Mouse (Mus musculus): ENCODE measurements around the gene Srpk1. TPM values are rescaled to one million over a fixed set of nuclear protein-coding genes. Genes with fewer than 3 reads are reported as not detected.

Gene Srpk1
- total RNA-seq (2021) = 10 to 100 TPM; 74.0 to 88.7 TPM

DNA sequence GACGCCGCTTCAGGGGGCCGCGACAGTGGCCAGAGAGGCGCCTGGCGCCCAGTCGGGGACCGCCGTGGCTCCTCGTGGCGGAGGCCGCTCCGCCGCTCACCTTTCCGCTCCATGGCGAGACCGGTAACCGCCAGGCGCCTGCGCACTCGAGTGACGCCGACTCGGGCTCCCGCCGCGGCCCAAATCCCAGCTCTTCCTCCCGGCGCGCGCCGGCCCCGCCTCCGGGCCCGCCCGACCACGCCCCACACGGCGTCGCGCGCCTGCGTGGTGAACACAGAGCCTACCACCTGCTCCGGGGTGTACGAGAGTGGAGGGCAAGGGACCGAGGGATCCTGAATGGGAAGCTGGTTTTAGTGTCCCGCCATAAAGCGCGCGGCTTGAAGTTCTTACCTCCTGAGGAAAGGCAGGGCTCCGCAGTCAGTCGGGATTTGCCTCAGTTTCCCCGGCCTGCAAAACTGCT lies at the start of gene Srpk1:
Gene Srpk1, minus strand, starts transcription at position 410 of the 460 bp plus-strand sequence.
- peak; percentile 83 to 88 for DNase-seq (ENCODE audit: extremely low spot score in 1 of 2, low spot score in 1 of 2)

DNA sequence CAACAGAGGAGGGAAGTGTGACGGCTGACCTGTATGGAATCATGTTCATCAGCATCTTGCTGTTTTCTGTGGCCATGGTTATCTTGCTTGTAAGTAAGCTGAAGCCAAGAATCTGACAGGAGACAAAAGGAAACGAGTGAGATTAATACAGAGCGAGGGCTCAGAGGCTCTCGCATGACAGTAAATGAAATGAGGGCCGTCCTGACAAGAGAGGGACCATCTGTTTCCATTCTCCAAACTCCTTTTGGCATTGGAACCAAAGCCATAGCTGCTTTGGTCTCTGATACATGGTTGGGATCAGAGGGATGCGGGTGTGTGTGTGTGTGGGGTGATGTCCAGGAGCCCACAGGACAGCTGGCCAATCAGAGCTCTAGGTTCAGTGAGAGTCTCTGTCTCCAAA lies 37.1 kb upstream of the Srpk1 start:
- no peak for DNase-seq (ENCODE audit: extremely low spot score in 1 of 2, low spot score in 1 of 2)

DNA sequence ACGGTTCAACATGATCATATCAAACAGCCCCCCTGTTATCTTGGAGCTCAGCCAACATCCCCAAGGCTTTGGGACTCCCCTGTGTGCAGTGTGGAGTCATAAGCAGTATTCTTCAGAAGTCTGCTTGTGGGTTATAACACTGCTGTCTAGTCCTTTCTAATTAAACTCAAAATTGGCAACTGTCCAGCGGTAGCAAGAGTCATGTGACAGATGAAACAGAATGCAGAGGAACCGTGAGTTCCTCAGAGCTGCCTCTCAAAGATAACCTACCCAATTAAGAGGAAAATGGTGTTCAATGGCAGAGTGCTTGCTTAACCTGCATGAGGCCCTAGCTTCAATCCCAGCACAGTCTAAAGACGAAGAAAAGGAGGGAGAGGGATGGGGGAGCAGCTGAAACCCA lies 35.4 kb upstream of the Srpk1 start:
- DNase-seq (ENCODE audit: extremely low spot score in 1 of 2, low spot score in 1 of 2) = no peak

DNA sequence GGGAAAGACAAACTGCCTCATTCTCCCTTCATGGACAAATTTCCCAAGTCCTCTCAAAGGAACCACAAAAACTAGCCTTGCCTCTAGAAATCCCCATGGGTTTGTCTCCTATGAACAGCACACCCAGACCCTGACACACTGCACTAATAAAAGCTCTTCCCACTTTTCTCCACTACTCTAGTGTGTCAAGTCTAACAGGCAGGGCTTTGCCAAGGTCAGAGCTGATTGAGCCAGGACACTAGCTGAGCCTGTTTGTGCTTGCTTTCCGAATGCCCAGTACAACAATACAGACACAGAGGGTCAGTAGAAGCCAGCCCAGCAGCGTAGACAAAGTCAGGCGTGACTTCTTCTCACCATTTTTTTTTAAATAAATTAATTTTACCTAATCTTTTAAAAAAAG lies 27.8 kb upstream of the Srpk1 start:
- DNase-seq (ENCODE audit: extremely low spot score in 1 of 2, low spot score in 1 of 2) = no peak

DNA sequence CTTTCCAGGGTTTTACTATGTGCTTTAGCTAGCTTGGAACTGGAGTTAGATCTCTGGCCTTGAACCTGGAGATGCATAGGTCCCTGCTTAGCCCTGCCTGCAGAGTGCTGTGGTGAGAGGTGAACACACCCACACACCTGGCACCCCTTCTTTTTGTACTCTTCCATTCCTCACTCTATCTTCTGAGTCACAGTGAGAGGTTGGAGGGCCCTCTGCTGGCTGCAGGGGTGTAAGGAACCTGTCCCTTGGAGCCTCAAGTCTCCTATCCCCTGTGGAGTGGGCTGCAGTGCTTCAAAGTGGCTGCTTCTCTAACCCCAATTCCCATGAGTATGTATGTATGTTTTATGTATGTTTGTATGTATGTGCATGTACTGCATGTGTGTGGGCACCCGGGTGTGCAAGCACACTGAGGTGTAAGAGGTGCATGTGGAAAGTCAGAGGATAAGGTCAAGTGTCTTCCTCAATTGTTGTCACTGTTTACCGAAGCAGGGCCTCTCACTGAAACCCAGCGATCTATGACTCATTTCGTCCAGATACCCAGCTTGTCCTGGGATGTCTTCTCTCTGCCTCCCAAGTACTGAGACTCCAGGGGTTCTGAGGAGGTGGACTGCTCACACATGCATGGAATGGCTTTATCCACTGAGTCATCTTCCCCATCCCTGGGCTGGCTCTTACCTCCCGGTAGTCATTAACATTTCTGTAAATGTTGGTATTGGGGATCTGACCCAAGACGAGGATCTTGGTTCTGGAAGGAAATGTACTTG lies 26.3 kb upstream of the Srpk1 start:
- peak in 1 of 2 experiments; percentile 58 for DNase-seq (ENCODE audit: extremely low spot score in 1 of 2, low spot score in 1 of 2)

DNA sequence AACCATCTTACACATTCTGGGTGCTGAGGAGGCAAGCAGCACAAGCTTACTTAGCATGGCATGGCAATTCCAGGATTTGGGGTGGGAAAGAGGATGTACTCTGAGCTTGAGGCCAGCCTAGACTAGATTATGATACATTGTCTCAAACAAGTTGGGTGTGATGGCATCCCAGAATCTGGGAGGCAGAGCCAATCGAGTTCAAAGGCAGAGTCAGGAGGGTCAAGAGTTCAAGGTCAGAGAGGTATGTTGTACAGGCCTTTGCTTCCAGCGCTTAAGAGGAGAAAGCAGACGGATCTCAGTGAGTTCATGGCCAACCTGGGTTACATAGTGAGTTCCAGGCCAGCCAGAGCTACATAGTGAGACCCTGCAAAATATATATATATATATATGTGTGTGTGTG lies 23.7 kb upstream of the Srpk1 start:
- no peak for DNase-seq (ENCODE audit: extremely low spot score in 1 of 2, low spot score in 1 of 2)

DNA sequence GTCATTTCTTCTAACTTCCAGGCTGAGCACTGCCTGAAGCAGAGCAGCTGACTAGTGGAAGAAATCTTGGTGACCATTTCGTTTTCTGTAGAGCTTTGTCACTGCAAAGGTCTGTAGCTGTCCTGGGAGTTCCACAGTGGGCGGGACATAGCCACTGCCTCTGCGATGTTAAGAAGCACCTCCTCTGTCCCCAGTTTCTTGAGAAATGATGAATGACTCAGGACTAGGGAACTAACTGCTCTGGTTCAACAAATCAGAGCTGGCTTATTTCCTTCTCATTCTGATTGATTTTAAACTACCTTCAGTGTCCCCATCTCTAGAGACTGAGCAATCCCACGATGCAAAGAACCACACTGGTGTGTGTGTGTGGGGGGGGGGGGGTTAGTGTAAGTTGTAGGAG lies 21.6 kb upstream of the Srpk1 start:
- DNase-seq (ENCODE audit: extremely low spot score in 1 of 2, low spot score in 1 of 2) = no peak

DNA sequence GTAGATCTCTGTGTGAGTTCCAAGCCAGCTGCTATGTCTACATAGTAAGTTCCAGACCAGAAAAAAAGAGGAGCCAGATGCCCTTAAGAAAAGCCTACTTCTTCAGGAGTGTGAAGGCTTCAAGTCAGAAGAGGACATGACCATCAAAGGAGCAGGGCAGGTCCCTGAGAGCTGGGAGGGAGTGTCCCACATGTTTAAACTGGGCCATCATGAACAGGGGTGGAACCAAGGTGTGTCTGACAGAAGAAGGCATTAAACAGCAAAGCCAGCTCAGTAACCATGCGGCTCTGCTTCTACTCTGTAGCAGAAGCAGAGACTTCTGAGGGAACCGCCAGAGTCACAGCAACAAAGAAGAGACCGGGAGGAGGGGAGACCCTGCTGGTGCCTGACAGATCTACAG lies 21.2 kb upstream of the Srpk1 start:
- no peak for DNase-seq (ENCODE audit: extremely low spot score in 1 of 2, low spot score in 1 of 2)

DNA sequence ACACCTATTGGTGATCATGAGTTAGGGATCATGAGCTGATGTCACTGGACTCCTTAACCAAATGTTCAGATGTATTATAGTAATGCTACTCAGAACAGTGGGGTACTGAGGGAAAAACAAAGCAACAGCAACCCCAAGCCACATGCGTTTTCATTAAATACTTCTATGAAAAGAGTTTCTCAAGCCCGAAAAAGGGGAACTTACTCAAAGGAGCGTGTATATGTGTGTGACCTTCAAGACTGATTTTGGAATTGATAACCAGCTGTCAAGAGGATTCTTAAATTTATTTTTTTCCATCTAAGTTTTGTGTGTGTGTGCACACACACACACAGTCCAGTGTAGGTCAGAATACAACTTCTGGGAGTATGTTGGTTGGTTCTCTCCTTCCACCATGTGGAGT lies 17.6 kb upstream of the Srpk1 start:
- DNase-seq (ENCODE audit: extremely low spot score in 1 of 2, low spot score in 1 of 2) = no peak

DNA sequence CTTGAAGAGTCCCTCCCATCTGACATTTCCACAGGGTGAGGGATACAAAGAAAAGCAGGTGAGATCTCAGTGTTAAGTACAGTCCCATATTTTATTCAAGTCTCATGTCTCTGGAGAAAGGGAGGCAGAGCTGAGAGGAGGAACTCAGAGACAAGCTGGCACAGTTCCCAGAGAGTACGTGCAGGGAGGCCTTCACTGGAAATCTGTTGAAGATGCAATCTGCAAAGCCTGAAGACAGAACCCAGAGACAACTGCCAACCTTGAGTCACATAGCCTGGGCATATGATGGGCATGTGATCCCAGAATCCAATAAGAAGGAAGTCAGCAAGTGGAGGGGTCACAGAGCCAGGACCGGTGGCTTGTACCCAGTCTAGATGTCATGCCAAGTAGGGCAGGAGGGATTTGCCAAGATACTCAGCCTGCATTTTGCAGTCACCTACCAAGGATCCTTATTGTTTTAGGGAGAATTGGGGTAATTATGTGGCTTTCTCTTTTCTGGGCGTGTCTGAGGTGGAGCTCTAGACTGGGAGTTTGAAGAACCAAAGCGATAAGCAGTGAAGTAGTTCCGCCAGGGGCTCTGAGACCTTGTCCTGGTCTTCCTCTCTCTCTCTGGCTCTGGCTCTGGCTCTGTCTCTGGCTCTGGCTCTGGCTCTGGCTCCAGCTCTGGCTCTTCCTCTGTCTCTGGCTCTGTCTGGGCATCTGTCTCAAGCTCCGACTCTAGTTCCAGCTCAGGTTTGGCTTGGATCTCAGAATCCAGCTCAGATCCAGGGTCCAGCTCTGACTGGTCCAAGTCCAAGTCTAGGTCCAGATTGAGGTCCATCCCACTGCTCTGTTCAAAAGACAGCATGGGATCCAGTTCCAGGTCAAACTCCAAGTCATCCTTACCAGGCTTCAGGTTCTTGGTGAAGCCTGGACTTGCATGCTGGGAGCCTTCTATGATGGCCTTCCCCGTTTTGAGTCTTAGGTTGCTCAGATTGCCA lies 15.5 kb upstream of the Srpk1 start:
- peak in 1 of 2 experiments; percentile 51 for DNase-seq (ENCODE audit: extremely low spot score in 1 of 2, low spot score in 1 of 2)

DNA sequence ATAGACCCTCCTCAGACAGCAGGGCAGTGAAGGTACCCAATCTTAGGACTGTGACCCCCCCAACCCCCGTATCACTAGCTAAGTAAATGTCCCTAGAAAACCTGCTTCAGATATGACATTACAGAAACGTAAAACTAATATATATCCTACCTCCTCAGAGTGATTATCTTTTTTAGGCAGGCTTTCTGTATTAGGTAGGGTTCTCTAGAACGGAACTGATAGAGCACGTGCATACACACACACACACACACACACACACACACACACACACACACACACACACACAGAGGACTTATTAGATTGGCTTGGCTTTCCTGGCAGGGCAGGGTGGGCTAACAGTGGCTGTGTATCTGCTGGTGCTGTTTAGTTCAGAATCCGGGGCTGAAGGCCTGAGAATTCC lies 13.3 kb upstream of the Srpk1 start:
- DNase-seq (ENCODE audit: extremely low spot score in 1 of 2, low spot score in 1 of 2) = no peak

DNA sequence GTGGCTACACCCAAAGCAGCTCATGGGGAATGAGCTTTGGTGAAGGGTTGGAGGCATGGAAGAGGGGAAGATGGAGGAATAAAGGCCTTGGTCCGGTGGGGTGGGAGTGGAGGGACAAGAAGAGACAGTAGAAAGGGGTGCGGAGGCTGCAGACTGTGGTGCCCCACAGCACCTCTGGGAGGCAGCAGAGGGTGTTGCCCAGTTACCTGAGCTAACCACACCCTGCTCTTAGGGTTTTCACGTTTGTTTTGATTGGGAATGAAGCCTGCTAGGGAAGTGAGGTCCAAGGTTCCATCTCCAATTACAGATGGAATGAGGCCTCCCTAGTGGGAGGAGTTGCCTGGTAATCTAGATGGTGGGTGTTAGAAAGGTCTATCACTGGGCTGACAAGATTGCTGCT lies 6.6 kb upstream of the Srpk1 start:
- DNase-seq (ENCODE audit: extremely low spot score in 1 of 2, low spot score in 1 of 2) = no peak

DNA sequence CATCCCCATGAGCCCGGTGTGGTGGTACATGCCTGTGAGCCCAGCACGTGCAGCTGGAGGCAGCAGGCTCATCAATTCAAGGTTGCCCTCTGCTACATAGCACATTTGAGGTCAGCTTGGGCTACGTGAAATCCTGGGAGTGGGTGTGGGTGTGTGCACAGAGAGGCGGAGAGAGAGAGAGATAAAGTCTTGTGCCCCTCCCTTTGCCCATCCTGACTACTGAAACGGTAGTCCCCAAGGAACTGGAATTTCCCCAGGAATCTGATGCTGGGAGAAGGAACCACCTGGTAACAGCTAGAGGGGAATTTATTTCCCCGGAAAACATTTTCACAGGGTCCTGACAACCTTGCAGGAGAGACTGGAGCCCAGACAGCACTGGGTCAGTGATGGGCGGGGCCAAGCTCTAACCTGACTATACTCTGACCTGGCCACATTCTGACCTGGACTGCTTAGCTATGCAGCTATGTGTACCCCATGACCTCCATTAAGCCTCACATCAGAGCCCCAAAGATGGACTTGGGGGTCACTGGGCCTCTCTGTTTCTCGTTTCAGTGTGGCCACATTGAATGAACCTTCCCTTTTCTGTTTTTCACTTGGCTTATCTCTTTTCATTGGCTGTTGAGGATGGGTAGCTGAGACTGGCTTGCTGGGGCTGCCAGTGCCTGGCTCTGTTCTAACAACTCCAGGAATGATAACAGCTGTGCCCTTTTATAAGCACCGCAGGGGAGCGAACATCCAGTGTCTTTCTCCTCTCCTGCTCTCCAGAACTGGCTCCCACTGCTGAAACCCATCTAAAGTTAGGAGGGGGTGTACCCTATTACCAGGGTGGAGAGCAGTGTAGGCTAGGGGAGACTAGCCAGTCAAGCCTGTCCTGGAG lies 6.0 kb upstream of the Srpk1 start:
- DNase-seq (ENCODE audit: extremely low spot score in 1 of 2, low spot score in 1 of 2) = no peak

DNA sequence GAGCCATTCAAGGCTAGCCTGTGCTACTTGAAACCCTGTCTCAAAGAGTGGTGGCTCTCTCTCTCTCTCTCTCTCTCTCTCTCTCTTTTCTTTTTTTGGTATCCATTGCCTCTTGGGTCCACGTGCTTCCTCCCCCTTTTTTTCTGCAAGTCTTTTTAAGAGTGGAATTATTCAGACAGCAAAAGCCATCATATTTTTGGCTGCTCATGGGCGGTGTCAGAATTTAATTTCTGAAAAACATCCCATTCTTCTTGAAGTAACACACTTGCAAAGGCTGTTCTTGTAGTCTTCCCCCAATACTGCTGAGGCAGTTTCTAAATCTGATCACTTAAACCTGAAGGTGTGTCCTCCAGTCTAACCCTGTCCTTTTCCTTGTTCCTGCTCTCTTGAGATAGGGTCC lies 4.4 kb upstream of the Srpk1 start:
- no peak for DNase-seq (ENCODE audit: extremely low spot score in 1 of 2, low spot score in 1 of 2)

DNA sequence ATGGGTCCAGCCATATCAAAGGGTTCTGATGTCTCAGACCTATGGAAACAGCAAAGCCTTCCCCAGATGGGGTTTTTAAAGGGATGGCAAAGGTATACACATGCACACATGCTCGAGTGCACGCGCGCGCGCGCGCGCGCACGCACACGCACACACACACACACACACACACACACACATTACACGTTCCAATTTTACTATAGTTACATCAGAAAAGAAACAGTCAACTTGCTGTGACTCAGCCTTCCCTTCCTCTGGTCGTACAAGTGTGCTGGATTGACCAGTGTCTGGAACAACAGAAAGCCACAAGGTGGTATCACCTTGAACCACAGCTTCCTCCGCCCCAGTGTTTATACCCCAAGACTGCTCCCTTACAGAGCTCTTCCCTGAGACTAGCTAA lies 2.8 kb upstream of the Srpk1 start:
- DNase-seq (ENCODE audit: extremely low spot score in 1 of 2, low spot score in 1 of 2) = no peak

DNA sequence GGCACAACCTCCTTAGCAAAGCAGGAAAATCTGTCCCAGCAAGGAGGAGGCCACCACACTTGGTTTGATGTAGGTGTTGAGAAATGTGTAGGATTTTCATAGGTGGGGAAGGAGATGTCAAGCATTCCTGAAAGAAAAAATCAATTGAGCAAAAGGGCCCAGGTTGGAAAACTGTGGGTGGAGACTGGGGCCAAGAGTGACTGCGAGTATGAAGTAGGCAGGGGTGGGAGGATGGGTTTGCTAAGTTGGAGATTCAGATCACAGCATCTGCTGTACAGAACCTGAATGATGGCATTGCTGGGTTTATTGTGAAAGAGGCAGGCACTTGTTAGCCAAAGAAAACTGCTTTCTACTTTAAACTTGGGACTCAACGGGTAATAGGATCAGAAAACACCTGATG lies 2.3 kb upstream of the Srpk1 start:
- no peak for DNase-seq (ENCODE audit: extremely low spot score in 1 of 2, low spot score in 1 of 2)

DNA sequence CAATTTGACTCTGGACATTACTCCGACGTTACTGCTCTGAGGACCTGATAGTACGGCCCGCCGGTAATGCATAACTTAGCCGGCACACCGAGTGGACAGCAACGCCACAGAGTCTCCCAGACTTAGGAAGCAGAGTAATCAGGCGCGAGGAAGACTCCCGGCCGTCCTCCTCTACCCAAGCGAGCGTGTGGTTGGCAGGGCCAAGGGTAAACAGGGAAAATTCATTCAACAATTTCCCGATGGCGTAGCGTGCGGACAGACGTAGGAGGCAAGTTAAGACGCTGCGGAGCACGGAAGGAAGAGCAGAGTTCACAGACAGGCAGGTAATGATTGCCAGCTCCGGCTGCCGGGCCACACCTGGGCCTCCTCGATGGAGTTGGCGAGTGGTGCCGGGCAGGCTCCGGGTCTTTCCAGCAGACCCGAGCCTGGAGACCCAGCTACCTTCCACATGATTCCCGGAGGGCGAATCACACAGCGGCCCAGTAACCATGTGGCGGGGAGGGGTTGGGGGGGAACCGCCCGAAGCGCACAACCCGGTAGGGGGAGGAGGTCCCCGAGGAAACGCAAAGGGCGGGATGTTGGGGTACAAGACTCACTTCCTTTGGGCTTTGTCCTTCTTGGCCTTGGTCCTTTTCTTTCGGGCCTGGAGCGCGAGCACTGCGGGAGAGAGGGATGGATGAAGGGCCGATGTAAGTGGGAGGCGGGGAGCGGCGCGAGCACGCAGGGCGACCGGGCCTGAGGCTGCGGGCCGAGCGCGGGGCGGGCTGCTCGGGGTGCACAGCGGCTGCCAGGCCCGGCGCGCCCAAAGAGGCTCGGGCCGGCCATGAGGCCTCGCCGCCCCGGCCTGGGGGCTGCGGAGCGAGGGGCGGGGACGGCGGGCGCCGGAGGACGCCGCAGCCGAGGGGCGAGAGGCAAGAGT lies 869 bp downstream of the Srpk1 start:
- peak; percentile 47 to 58 for DNase-seq (ENCODE audit: extremely low spot score in 1 of 2, low spot score in 1 of 2)

DNA sequence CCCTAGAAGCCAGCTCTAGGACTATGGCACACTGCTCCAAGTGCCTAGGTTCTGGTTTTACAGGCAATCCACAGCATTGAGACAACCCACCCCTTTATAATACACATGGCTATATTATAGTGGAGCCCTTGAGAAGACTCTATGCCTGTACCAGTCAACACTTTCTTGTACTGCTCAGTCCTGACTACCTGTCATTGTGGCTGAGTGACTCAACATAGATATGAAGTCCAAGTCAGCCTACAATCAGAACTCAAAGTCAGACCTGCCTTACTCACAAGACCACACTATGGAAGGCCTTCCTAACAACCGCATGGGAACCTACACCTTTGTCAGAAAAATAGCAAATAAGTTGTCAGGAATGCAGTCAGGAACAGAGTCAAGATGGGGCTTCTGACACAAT lies 3.7 kb downstream of the Srpk1 start:
- no peak for DNase-seq (ENCODE audit: extremely low spot score in 1 of 2, low spot score in 1 of 2)

DNA sequence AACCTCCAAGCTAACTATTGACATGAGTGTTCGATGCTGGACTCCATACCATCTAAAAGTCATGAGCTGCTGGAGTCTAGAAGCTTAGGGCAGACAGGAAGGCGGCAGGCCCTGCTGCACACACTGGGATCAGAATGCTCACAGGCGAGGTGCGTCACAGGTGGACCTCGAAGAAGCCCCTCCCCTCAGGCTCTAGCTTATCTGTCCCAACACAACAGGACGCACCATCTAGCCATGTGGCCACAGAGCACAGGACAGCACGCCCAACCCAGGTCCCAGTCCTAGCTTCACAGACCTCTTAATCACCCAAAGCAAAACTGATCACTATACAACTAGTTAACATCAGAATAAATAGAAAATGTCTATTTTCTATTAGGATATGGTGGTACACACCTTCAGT lies 4.4 kb downstream of the Srpk1 start:
- no peak for DNase-seq (ENCODE audit: extremely low spot score in 1 of 2, low spot score in 1 of 2)
